Mouse (Mus musculus) neural tube, embryonic 11.5 days (tissue): ENCODE data around the gene Cct7. TPM values are rescaled to one million over a fixed set of nuclear protein-coding genes. Genes with fewer than 3 reads are reported as not detected.

Experiments
- ATAC-seq: fragments of 200-750 bp; cut with Nextera tagmentation; 2 replicates; pipeline ENCODE4 v1.8.0; 2017; ENCODE audit warnings: moderate number of reproducible peaks, mild to moderate bottlenecking, moderate TSS enrichment, moderate library complexity; ENCODE audit not compliant: insufficient read depth, low FRiP score, low TSS enrichment
- DNase-seq: peaks from one replicate; pipeline ENCODE4 v3.0.0-alpha.2; 2015; ENCODE audit warnings: low spot score
- H3K27ac ChIP-seq: fragments of 300-500 bp; sonication (generic); 2 replicates; pipeline ENCODE4 v1.5.1; 2014; ENCODE audit warnings: low read depth, mild to moderate bottlenecking, low read length
- H3K27me3 ChIP-seq: fragments of 300-500 bp; sonication (generic); 2 replicates; pipeline ENCODE4 v1.6.1; 2014; ENCODE audit warnings: mild to moderate bottlenecking, low read length, mixed read lengths; ENCODE audit not compliant: control insufficient read depth, insufficient read depth
- H3K36me3 ChIP-seq: fragments of 300-500 bp; sonication (generic); 2 replicates; pipeline ENCODE4 v1.6.1; 2014; ENCODE audit warnings: mild to moderate bottlenecking, low read length, moderate library complexity, mixed read lengths; ENCODE audit not compliant: control insufficient read depth, insufficient read depth
- H3K4me1 ChIP-seq: fragments of 300-500 bp; sonication (generic); 2 replicates; pipeline ENCODE4 v1.6.1; 2014; ENCODE audit warnings: low read length, mixed read lengths; ENCODE audit not compliant: control insufficient read depth, insufficient read depth
- H3K4me2 ChIP-seq: fragments of 300-500 bp; sonication (generic); 2 replicates; pipeline ENCODE4 v1.6.1; 2014; ENCODE audit warnings: low read depth, mild to moderate bottlenecking, moderate library complexity
- H3K4me3 ChIP-seq: fragments of 300-500 bp; sonication (generic); 2 replicates; pipeline ENCODE4 v1.5.1; 2014; ENCODE audit warnings: low read depth, low read length
- H3K9ac ChIP-seq: fragments of 300-500 bp; sonication (generic); 2 replicates; pipeline ENCODE4 v1.6.1; 2014; ENCODE audit warnings: mild to moderate bottlenecking, low read length
- H3K9me3 ChIP-seq: fragments of 300-500 bp; sonication (generic); 2 replicates; pipeline ENCODE4 v1.6.1; 2016; ENCODE audit warnings: low read length; ENCODE audit not compliant: control insufficient read depth
- WGBS: fragments of 180-500 bp; shearing (Covaris S2); extraction: QIAGEN DNeasy Blood & Tissue Kit; methylation state at CpG from one replicate; pipeline ENCODE4 v1.1.7; 2014; 5-methylcytosine and 5-hydroxymethylcytosine counted together
- polyA plus RNA-seq: library from polyadenylated mRNA; unstranded; fragments of >200 nt; fragmentation: Nextera tagmentation; extraction: Ambion mirVana; gene quantifications from 2 replicates; pipeline ENCODE4 v1.2.1, GENCODE M21; 2014

Gene Cct7
- polyA plus RNA-seq, 1 experiment from 2014 or later = 739 TPM

GRCm38 (mm10) chr6:85431274-85431841 lies 20.0 kb upstream of the Cct7 start:
- H3K4me1 ChIP-seq = no peaks in the 10 kb centered on the region; the same call in 1 of the 2 replicates
- no peaks in the 10 kb centered on the region for H3K9me3 ChIP-seq
- no peak for DNase-seq
- peak; percentile 68; the same call in 1 of the 2 replicates for ATAC-seq
- peak overlapping the region; percentile 85 for H3K4me2 ChIP-seq
- WGBS = 51% methylated on average over 8 of the region's 8 CpGs
- no peaks in the 10 kb centered on the region for H3K36me3 ChIP-seq
- no peak overlapping the region for H3K27ac ChIP-seq
- H3K27me3 ChIP-seq = no peaks in the 10 kb centered on the region; the same call in 1 of the 2 replicates
- H3K9ac ChIP-seq = peak overlapping the region; percentile 68
- H3K4me3 ChIP-seq = peak overlapping the region; percentile 93

GRCm38 (mm10) chr6:85431842-85432431 lies 19.4 kb upstream of the Cct7 start, which contains the start of gene Smyd5:
Smyd5 (plus strand) TSS chr6:85431989.
- Histone ChIP-seq H3K27ac (no peak within 1 kb of the TSS), H3K36me3 (no peaks in the 10 kb centered on the region), H3K27me3 (no peaks in the 10 kb centered on the region; the same call in 1 of the 2 replicates), H3K4me1 (no peaks in the 10 kb centered on the region; the same call in 1 of the 2 replicates), H3K4me2 (peak within 1 kb of the TSS; percentile 85), H3K9me3 (no peaks in the 10 kb centered on the region), H3K4me3 (peak within 1 kb of the TSS; percentile 93), H3K9ac (peak within 1 kb of the TSS; percentile 68)
- peak; percentile 89 for DNase-seq
- WGBS = 0% methylated on average over 39 of the region's 39 CpGs
- ATAC-seq = peak; percentile 67

- DNase-seq = no peak
- Histone ChIP-seq H3K27me3 (no peaks in the 10 kb centered on the region), H3K4me1 (no peaks in the 10 kb centered on the region; the same call in 1 of the 2 replicates), H3K9me3 (no peaks in the 10 kb centered on the region), H3K4me3 (no peak overlapping the region), H3K9ac (no peak overlapping the region), H3K4me2 (no peak overlapping the region), H3K27ac (no peak overlapping the region), H3K36me3 (peaks cover 3% of the 10 kb centered on the region; the same call in 1 of the 2 replicates)
- WGBS = 87% methylated on average over 5 of the region's 5 CpGs
- ATAC-seq = no peak
These were observed 17.4 kb upstream of the Cct7 start for GRCm38 (mm10) chr6:85433865-85434264.

GRCm38 (mm10) chr6:85436204-85436603 lies 15.1 kb upstream of the Cct7 start:
- no peak overlapping the region for H3K4me3 ChIP-seq
- H3K27me3 ChIP-seq = no peaks in the 10 kb centered on the region
- no peaks in the 10 kb centered on the region; the same call in 1 of the 2 replicates for H3K4me1 ChIP-seq
- H3K9ac ChIP-seq = no peak overlapping the region
- peaks cover 5% of the 10 kb centered on the region for H3K36me3 ChIP-seq
- no peak overlapping the region for H3K27ac ChIP-seq
- H3K9me3 ChIP-seq = no peaks in the 10 kb centered on the region
- 97% methylated on average over 1 of the region's 1 CpGs for WGBS
- H3K4me2 ChIP-seq = no peak overlapping the region
- no peak for ATAC-seq
- DNase-seq = no peak

GRCm38 (mm10) chr6:85436631-85437030 lies 14.7 kb upstream of the Cct7 start:
- Histone ChIP-seq H3K36me3 (peaks cover 5% of the 10 kb centered on the region), H3K4me2 (no peak overlapping the region), H3K9me3 (no peaks in the 10 kb centered on the region), H3K4me3 (no peak overlapping the region), H3K4me1 (no peaks in the 10 kb centered on the region; the same call in 1 of the 2 replicates), H3K27ac (no peak overlapping the region), H3K9ac (no peak overlapping the region), H3K27me3 (no peaks in the 10 kb centered on the region)
- ATAC-seq = no peak
- no peak for DNase-seq
- 94% methylated on average over 5 of the region's 6 CpGs for WGBS

- Histone ChIP-seq H3K9ac (no peak overlapping the region), H3K27me3 (no peaks in the 10 kb centered on the region), H3K4me3 (no peak overlapping the region), H3K27ac (no peak overlapping the region), H3K4me2 (no peak overlapping the region), H3K4me1 (no peaks in the 10 kb centered on the region), H3K36me3 (peaks cover 14% of the 10 kb centered on the region), H3K9me3 (no peaks in the 10 kb centered on the region)
- DNase-seq (no peak), ATAC-seq (no peak)
- WGBS = 87% methylated on average over 4 of the region's 4 CpGs
These were observed 10.2 kb upstream of the Cct7 start for GRCm38 (mm10) chr6:85441142-85441541.

- Histone ChIP-seq H3K9me3 (no peaks in the 10 kb centered on the region), H3K9ac (no peak overlapping the region), H3K27me3 (no peaks in the 10 kb centered on the region), H3K36me3 (peaks cover 15% of the 10 kb centered on the region), H3K4me2 (no peak overlapping the region), H3K27ac (no peak overlapping the region), H3K4me3 (no peak overlapping the region), H3K4me1 (no peaks in the 10 kb centered on the region)
- 86% methylated on average over 3 of the region's 3 CpGs for WGBS
- no peak for ATAC-seq
- no peak for DNase-seq
These were observed 7.7 kb upstream of the Cct7 start for GRCm38 (mm10) chr6:85443488-85444233.

GRCm38 (mm10) chr6:85444266-85444965 lies 6.9 kb upstream of the Cct7 start:
- no peak overlapping the region for H3K4me3 ChIP-seq
- H3K27me3 ChIP-seq = no peaks in the 10 kb centered on the region
- peaks cover 13% of the 10 kb centered on the region for H3K36me3 ChIP-seq
- no peaks in the 10 kb centered on the region for H3K9me3 ChIP-seq
- no peaks in the 10 kb centered on the region for H3K4me1 ChIP-seq
- no peak overlapping the region; the same call in 1 of the 2 replicates for H3K9ac ChIP-seq
- WGBS = 91% methylated on average over 8 of the region's 8 CpGs
- no peak overlapping the region for H3K27ac ChIP-seq
- DNase-seq = no peak
- H3K4me2 ChIP-seq = no peak overlapping the region
- no peak for ATAC-seq
